Mouse (Mus musculus): ENCODE results near the gene Dusp9. TPM values are rescaled to one million over a fixed set of nuclear protein-coding genes. Genes with fewer than 3 reads are reported as not detected.

The Dusp9 gene
- polyA plus RNA-seq, 1 experiment from 2014 or later: 7.3 TPM

GRCm38 (mm10) chrX:73626981-73627380, 12.2 kb upstream of the Dusp9 start:
- Histone ChIP-seq H3K9ac (ENCODE audit: low read depth, low read length) (no peak overlapping the region), H3K4me2 (ENCODE audit: low read depth, low read length) (no peak overlapping the region), H3K4me1 (ENCODE audit: control insufficient read depth, insufficient read depth, low read length) (no peaks in the 10 kb centered on the region), H3K9me3 (ENCODE audit: control insufficient read depth, low read length) (no peaks in the 10 kb centered on the region), H3K27me3 (replicated peaks; ENCODE audit: control insufficient read depth, insufficient read depth, low read length) (no peaks in the 10 kb centered on the region; the same call in 1 of the 2 replicates), H3K27ac (ENCODE audit: low read length) (no peak overlapping the region), H3K4me3 (ENCODE audit: low read length) (no peak overlapping the region), H3K36me3 (ENCODE audit: control insufficient read depth, insufficient read depth, low read length) (no peaks in the 10 kb centered on the region)
- ATAC-seq: no peak

GRCm38 (mm10) chrX:73635425-73635824, 3.8 kb upstream of the Dusp9 start:
- no peak overlapping the region for H3K27ac ChIP-seq (ENCODE audit: low read length)
- H3K36me3 ChIP-seq (ENCODE audit: control insufficient read depth, insufficient read depth, low read length): no peaks in the 10 kb centered on the region
- 24% methylated on average over 16 of the region's 19 CpGs for WGBS
- H3K4me2 ChIP-seq (ENCODE audit: low read depth, low read length): peak overlapping the region; percentile 9; the same call in 1 of the 2 replicates
- H3K4me3 ChIP-seq (ENCODE audit: low read length): no peak overlapping the region
- peaks cover 34% of the 10 kb centered on the region for H3K27me3 ChIP-seq (replicated peaks; ENCODE audit: control insufficient read depth, insufficient read depth, low read length)
- ATAC-seq: no peak
- H3K4me1 ChIP-seq (ENCODE audit: control insufficient read depth, insufficient read depth, low read length): no peaks in the 10 kb centered on the region
- no peaks in the 10 kb centered on the region for H3K9me3 ChIP-seq (ENCODE audit: control insufficient read depth, low read length)
- no peak overlapping the region for H3K9ac ChIP-seq (ENCODE audit: low read depth, low read length)

GRCm38 (mm10) chrX:73637415-73637814, 1.8 kb upstream of the Dusp9 start:
- H3K4me2 ChIP-seq (ENCODE audit: low read depth, low read length): peak overlapping the region; percentile 55
- ATAC-seq: no peak
- WGBS: 17% methylated on average over 19 of the region's 19 CpGs
- H3K4me1 ChIP-seq (ENCODE audit: control insufficient read depth, insufficient read depth, low read length): no peaks in the 10 kb centered on the region
- peaks cover 34% of the 10 kb centered on the region for H3K27me3 ChIP-seq (replicated peaks; ENCODE audit: control insufficient read depth, insufficient read depth, low read length)
- H3K9me3 ChIP-seq (ENCODE audit: control insufficient read depth, low read length): no peaks in the 10 kb centered on the region
- H3K27ac ChIP-seq (ENCODE audit: low read length): no peak overlapping the region
- peak overlapping the region; percentile 37; the same call in 1 of the 2 replicates for H3K9ac ChIP-seq (ENCODE audit: low read depth, low read length)
- peak overlapping the region; percentile 32 for H3K4me3 ChIP-seq (ENCODE audit: low read length)
- H3K36me3 ChIP-seq (ENCODE audit: control insufficient read depth, insufficient read depth, low read length): no peaks in the 10 kb centered on the region

GRCm38 (mm10) chrX:73639901-73640469, 766 bp downstream of the Dusp9 start:
- no peaks in the 10 kb centered on the region for H3K36me3 ChIP-seq (ENCODE audit: control insufficient read depth, insufficient read depth, low read length)

GRCm38 (mm10) chrX:73645121-73645520, 5.9 kb downstream of the Dusp9 start:
- H3K4me1 ChIP-seq (ENCODE audit: control insufficient read depth, insufficient read depth, low read length): no peaks in the 10 kb centered on the region
- no peak overlapping the region for H3K27ac ChIP-seq (ENCODE audit: low read length)
- H3K9me3 ChIP-seq (ENCODE audit: control insufficient read depth, low read length): no peaks in the 10 kb centered on the region
- H3K9ac ChIP-seq (ENCODE audit: low read depth, low read length): no peak overlapping the region
- ATAC-seq: no peak
- WGBS: 35% methylated on average over 4 of the region's 4 CpGs
- no peak overlapping the region for H3K4me2 ChIP-seq (ENCODE audit: low read depth, low read length)
- H3K27me3 ChIP-seq (replicated peaks; ENCODE audit: control insufficient read depth, insufficient read depth, low read length): no peaks in the 10 kb centered on the region
- no peak overlapping the region for H3K4me3 ChIP-seq (ENCODE audit: low read length)
- no peaks in the 10 kb centered on the region for H3K36me3 ChIP-seq (ENCODE audit: control insufficient read depth, insufficient read depth, low read length)

More at GRCm38 (mm10) chrX:73639901-73640469, 766 bp downstream of the Dusp9 start:
- Histone ChIP-seq H3K4me2 (ENCODE audit: low read depth, low read length) (peak overlapping the region; percentile 71), H3K9me3 (ENCODE audit: control insufficient read depth, low read length) (no peaks in the 10 kb centered on the region), H3K9ac (ENCODE audit: low read depth, low read length) (peak overlapping the region; percentile 63), H3K27ac (ENCODE audit: low read length) (no peak overlapping the region), H3K27me3 (replicated peaks; ENCODE audit: control insufficient read depth, insufficient read depth, low read length) (peaks cover 23% of the 10 kb centered on the region), H3K4me1 (ENCODE audit: control insufficient read depth, insufficient read depth, low read length) (no peaks in the 10 kb centered on the region), H3K4me3 (ENCODE audit: low read length) (peak overlapping the region; percentile 45)
- ATAC-seq: peak; percentile 17; the same call in 1 of the 2 replicates
- WGBS: 19% methylated on average over 41 of the region's 41 CpGs

GRCm38 (mm10) chrX:73650869-73651268, 11.7 kb downstream of the Dusp9 start:
- H3K9me3 ChIP-seq (ENCODE audit: control insufficient read depth, low read length): no peaks in the 10 kb centered on the region
- no peak overlapping the region for H3K4me3 ChIP-seq (ENCODE audit: low read length)
- no peak overlapping the region for H3K27ac ChIP-seq (ENCODE audit: low read length)
- H3K36me3 ChIP-seq (ENCODE audit: control insufficient read depth, insufficient read depth, low read length): no peaks in the 10 kb centered on the region
- H3K4me2 ChIP-seq (ENCODE audit: low read depth, low read length): no peak overlapping the region
- no peaks in the 10 kb centered on the region for H3K4me1 ChIP-seq (ENCODE audit: control insufficient read depth, insufficient read depth, low read length)
- no peak for ATAC-seq
- H3K9ac ChIP-seq (ENCODE audit: low read depth, low read length): no peak overlapping the region
- WGBS: 66% methylated on average over 3 of the region's 3 CpGs
- no peaks in the 10 kb centered on the region for H3K27me3 ChIP-seq (replicated peaks; ENCODE audit: control insufficient read depth, insufficient read depth, low read length)

GRCm38 (mm10) chrX:73653392-73653791, 14.2 kb downstream of the Dusp9 start:
- Histone ChIP-seq H3K9ac (ENCODE audit: low read depth, low read length) (no peak overlapping the region), H3K27ac (ENCODE audit: low read length) (no peak overlapping the region), H3K36me3 (ENCODE audit: control insufficient read depth, insufficient read depth, low read length) (no peaks in the 10 kb centered on the region), H3K4me2 (ENCODE audit: low read depth, low read length) (no peak overlapping the region), H3K9me3 (ENCODE audit: control insufficient read depth, low read length) (no peaks in the 10 kb centered on the region), H3K4me3 (ENCODE audit: low read length) (no peak overlapping the region), H3K27me3 (replicated peaks; ENCODE audit: control insufficient read depth, insufficient read depth, low read length) (no peaks in the 10 kb centered on the region), H3K4me1 (ENCODE audit: control insufficient read depth, insufficient read depth, low read length) (no peaks in the 10 kb centered on the region)
- no peak for ATAC-seq
- 80% methylated on average over 6 of the region's 6 CpGs for WGBS

- WGBS: 14% methylated on average over 6 of the region's 6 CpGs
- Histone ChIP-seq H3K36me3 (ENCODE audit: control insufficient read depth, insufficient read depth, low read length) (no peaks in the 10 kb centered on the region), H3K4me3 (ENCODE audit: low read length) (no peak overlapping the region), H3K9me3 (ENCODE audit: control insufficient read depth, low read length) (no peaks in the 10 kb centered on the region), H3K9ac (ENCODE audit: low read depth, low read length) (no peak overlapping the region), H3K27me3 (replicated peaks; ENCODE audit: control insufficient read depth, insufficient read depth, low read length) (no peaks in the 10 kb centered on the region), H3K27ac (ENCODE audit: low read length) (no peak overlapping the region), H3K4me2 (ENCODE audit: low read depth, low read length) (no peak overlapping the region), H3K4me1 (ENCODE audit: control insufficient read depth, insufficient read depth, low read length) (no peaks in the 10 kb centered on the region)
- ATAC-seq: peak; percentile 55; the same call in 1 of the 2 replicates
Observed at GRCm38 (mm10) chrX:73654177-73654576, 15.0 kb downstream of the Dusp9 start.

GRCm38 (mm10) chrX:73655529-73655928, 16.3 kb downstream of the Dusp9 start:
- Histone ChIP-seq H3K9ac (ENCODE audit: low read depth, low read length) (no peak overlapping the region), H3K4me2 (ENCODE audit: low read depth, low read length) (no peak overlapping the region), H3K4me3 (ENCODE audit: low read length) (no peak overlapping the region), H3K27ac (ENCODE audit: low read length) (no peak overlapping the region), H3K9me3 (ENCODE audit: control insufficient read depth, low read length) (no peaks in the 10 kb centered on the region), H3K36me3 (ENCODE audit: control insufficient read depth, insufficient read depth, low read length) (no peaks in the 10 kb centered on the region), H3K27me3 (replicated peaks; ENCODE audit: control insufficient read depth, insufficient read depth, low read length) (no peaks in the 10 kb centered on the region), H3K4me1 (ENCODE audit: control insufficient read depth, insufficient read depth, low read length) (no peaks in the 10 kb centered on the region)
- 58% methylated on average over 3 of the region's 3 CpGs for WGBS
- ATAC-seq: no peak

GRCm38 (mm10) chrX:73658391-73658790, 19.2 kb downstream of the Dusp9 start:
- Histone ChIP-seq H3K36me3 (ENCODE audit: control insufficient read depth, insufficient read depth, low read length) (no peaks in the 10 kb centered on the region), H3K9me3 (ENCODE audit: control insufficient read depth, low read length) (no peaks in the 10 kb centered on the region), H3K4me3 (ENCODE audit: low read length) (no peak overlapping the region), H3K27ac (ENCODE audit: low read length) (no peak overlapping the region), H3K4me1 (ENCODE audit: control insufficient read depth, insufficient read depth, low read length) (no peaks in the 10 kb centered on the region), H3K4me2 (ENCODE audit: low read depth, low read length) (no peak overlapping the region), H3K27me3 (replicated peaks; ENCODE audit: control insufficient read depth, insufficient read depth, low read length) (no peaks in the 10 kb centered on the region), H3K9ac (ENCODE audit: low read depth, low read length) (no peak overlapping the region)
- ATAC-seq: no peak
- WGBS: 51% methylated on average over 7 of the region's 7 CpGs
